Mouse (Mus musculus) lung, embryonic 16.5 days (tissue): ENCODE measurements around the gene Ms4a6b. TPM values are rescaled to one million over a fixed set of nuclear protein-coding genes. Genes with fewer than 3 reads are reported as not detected.
"Not testable (repeated sequence)": the region's sequence is repeated elsewhere in the genome, so short reads cannot be mapped to it uniquely, and the experiment has no call there.

ENCODE experiments used
- ATAC-seq: fragments of 200-750 bp; cut with Nextera tagmentation; 2 replicates; pipeline ENCODE4 v1.8.0; 2017; ENCODE audit warnings: low read depth, mild to moderate bottlenecking, moderate library complexity
- H3K27ac ChIP-seq: fragments of 300-500 bp; sonication (generic); 2 replicates; pipeline ENCODE4 v1.5.1; 2014; ENCODE audit warnings: mild to moderate bottlenecking, control low read depth, low read length
- H3K27me3 ChIP-seq: fragments of 300-500 bp; sonication (generic); 2 replicates; pipeline ENCODE4 v1.6.1; 2014; ENCODE audit warnings: low read depth, low read length, mixed read lengths; ENCODE audit not compliant: control insufficient read depth, insufficient read depth
- H3K36me3 ChIP-seq: fragments of 300-500 bp; sonication (generic); 2 replicates; pipeline ENCODE4 v1.6.1; 2014; ENCODE audit warnings: low read length; ENCODE audit not compliant: control insufficient read depth, insufficient read depth
- H3K4me1 ChIP-seq: fragments of 300-500 bp; sonication (generic); replicated peaks from 2 replicates; pipeline ENCODE4 v1.6.1; 2014; ENCODE audit warnings: low read length, mixed read lengths; ENCODE audit not compliant: control insufficient read depth, insufficient read depth
- H3K4me2 ChIP-seq: fragments of 300-500 bp; sonication (generic); 2 replicates; pipeline ENCODE4 v1.6.1; 2014; ENCODE audit warnings: low read depth, low read length, control low read depth
- H3K4me3 ChIP-seq: fragments of 300-500 bp; sonication (generic); 2 replicates; pipeline ENCODE4 v1.5.1; 2014; ENCODE audit warnings: mild to moderate bottlenecking, low read length, control low read depth
- H3K9ac ChIP-seq: fragments of 300-500 bp; sonication (generic); 2 replicates; pipeline ENCODE4 v1.6.1; 2014; ENCODE audit warnings: low read length, control low read depth
- H3K9me3 ChIP-seq: fragments of 300-500 bp; sonication (generic); 2 replicates; pipeline ENCODE4 v1.6.1; 2016; ENCODE audit warnings: low read length; ENCODE audit not compliant: control insufficient read depth
- WGBS: fragments of 180-500 bp; shearing (Covaris S2); extraction: QIAGEN DNeasy Blood & Tissue Kit; methylation state at CpG from one replicate; pipeline ENCODE4 v1.1.7; 2014; 5-methylcytosine and 5-hydroxymethylcytosine counted together
- polyA plus RNA-seq: library from polyadenylated mRNA; unstranded; fragments of >200 nt; fragmentation: Nextera tagmentation; extraction: Ambion mirVana; gene quantifications from 2 replicates; pipeline ENCODE4 v1.2.1, GENCODE M21; 2015

The Ms4a6b gene
- 5.5 and 5.6 TPM in 2 replicates for polyA plus RNA-seq

DNA sequence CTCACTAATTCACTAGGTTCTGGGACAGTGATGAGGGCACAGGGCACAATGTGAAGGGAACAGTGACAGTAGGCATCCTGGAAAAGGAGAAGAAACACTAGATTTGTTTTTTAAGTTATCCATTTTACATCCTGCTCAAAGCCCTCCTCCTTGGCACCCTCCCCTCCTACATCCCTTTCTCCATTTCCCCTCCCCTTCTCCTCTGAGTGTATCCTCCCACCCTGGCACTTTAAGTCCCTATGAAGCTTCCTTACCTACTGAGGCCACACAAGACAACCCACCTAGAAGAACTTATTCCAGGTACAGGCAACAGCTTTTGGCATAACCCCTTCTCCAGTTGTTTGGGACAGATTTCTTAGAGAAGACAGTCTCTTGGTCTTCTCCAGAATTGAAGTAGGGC lies at the start of gene Ms4a6b:
Ms4a6b (plus strand) TSS at position 267 of the 400 bp plus-strand sequence.
- no peak for ATAC-seq
- Histone ChIP-seq H3K36me3 (no peaks in the 10 kb centered on the region), H3K27ac (no peak within 1 kb of the TSS), H3K4me1 (no peaks in the 10 kb centered on the region), H3K4me3 (no peak within 1 kb of the TSS), H3K4me2 (no peak within 1 kb of the TSS), H3K27me3 (no peaks in the 10 kb centered on the region), H3K9me3 (no peaks in the 10 kb centered on the region), H3K9ac (no peak within 1 kb of the TSS)

- not testable (repeated sequence) for ATAC-seq, H3K27ac ChIP-seq, H3K4me3 ChIP-seq, H3K4me2 ChIP-seq, H3K9me3 ChIP-seq, H3K27me3 ChIP-seq, H3K9ac ChIP-seq, H3K36me3 ChIP-seq, H3K4me1 ChIP-seq
- WGBS, result 43% methylated on average over 1 of the region's 1 CpGs
Measured at GRCm38 (mm10) chr19:11468361-11468760, 48.0 kb upstream of the Ms4a6b start.

DNA sequence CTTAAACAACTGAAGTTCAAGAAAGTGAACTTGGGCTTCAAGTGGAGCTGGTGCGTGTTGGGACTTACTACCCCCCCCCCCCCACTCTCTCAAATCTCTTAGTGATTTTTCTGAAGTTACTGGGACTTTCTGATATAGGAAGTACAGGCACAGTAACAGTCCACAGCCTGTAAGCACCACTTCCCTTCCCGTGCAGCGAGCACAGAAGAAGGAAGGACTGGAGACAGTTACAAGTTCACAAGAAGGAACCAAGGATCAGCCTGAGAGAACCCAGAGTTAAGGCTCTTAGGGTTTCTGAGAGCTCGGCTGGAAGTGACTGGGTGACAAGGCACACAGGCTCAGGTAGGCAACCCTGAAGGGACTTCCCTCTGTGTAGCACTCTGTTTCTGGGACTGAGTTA lies 47.1 kb upstream of the Ms4a6b start, which contains the start of gene Ms4a6c:
Ms4a6c (plus strand) TSS at position 152 of the 400 bp plus-strand sequence.
- H3K36me3 ChIP-seq, H3K27me3 ChIP-seq, H3K4me2 ChIP-seq, H3K4me3 ChIP-seq, H3K9ac ChIP-seq, ATAC-seq, H3K4me1 ChIP-seq, H3K9me3 ChIP-seq, H3K27ac ChIP-seq: not testable (repeated sequence)
- 75% methylated on average over 4 of the region's 4 CpGs for WGBS

GRCm38 (mm10) chr19:11479714-11480113 lies 36.6 kb upstream of the Ms4a6b start:
- H3K4me1 ChIP-seq, result no peaks in the 10 kb centered on the region
- H3K27me3 ChIP-seq, result no peaks in the 10 kb centered on the region
- ATAC-seq, result no peak
- H3K9me3 ChIP-seq, result no peaks in the 10 kb centered on the region
- no peak overlapping the region for H3K9ac ChIP-seq
- H3K36me3 ChIP-seq, result no peaks in the 10 kb centered on the region
- WGBS, result 64% methylated on average over 2 of the region's 2 CpGs
- no peak overlapping the region for H3K4me2 ChIP-seq
- no peak overlapping the region for H3K4me3 ChIP-seq
- no peak overlapping the region for H3K27ac ChIP-seq

DNA sequence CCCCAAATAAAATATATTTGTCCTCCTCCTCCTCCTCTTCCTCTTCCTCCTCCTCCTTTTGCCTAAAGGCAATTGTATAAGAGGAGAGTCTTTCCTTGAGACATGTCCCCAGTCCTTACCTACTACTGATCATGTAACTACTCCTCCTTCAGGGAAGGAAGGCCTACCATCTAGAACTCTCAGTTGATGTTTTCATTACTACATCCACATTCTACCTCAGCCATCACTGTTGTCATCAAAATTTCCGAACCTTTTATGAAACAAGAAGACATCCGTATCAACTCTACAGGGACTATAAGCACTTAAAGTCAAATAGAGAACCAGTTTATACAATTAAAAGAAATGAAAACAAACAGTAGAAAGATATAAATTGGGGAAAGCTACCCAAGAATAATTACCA lies 33.6 kb upstream of the Ms4a6b start:
- Histone ChIP-seq H3K4me1 (no peaks in the 10 kb centered on the region), H3K4me3 (no peak overlapping the region), H3K9me3 (no peaks in the 10 kb centered on the region), H3K9ac (no peak overlapping the region), H3K27me3 (no peaks in the 10 kb centered on the region), H3K27ac (no peak overlapping the region), H3K4me2 (no peak overlapping the region), H3K36me3 (no peaks in the 10 kb centered on the region)
- WGBS, result 79% methylated on average over 2 of the region's 2 CpGs
- no peak for ATAC-seq

DNA sequence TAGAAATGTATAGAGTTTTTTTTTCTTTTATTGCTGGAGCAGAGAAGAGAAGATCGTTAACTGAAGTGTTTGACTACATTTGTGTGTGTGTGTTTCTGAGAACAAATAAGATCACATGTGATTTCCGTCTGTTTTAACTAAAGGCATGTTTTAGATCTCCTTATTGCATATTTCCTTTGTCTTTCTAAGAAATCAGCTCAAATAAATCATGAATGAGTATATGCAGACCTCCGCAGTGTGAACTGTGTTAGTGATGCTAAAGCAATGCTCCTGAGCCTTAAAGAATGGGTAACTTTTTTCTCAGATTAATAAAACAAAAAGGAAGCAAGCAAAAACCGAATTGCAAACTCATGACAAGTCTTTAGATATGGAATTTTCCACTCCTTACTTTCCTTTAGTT lies 32.4 kb upstream of the Ms4a6b start:
- no peak for ATAC-seq
- no peak overlapping the region for H3K9ac ChIP-seq
- no peaks in the 10 kb centered on the region for H3K9me3 ChIP-seq
- H3K4me2 ChIP-seq, result no peak overlapping the region
- no peaks in the 10 kb centered on the region for H3K36me3 ChIP-seq
- H3K4me1 ChIP-seq, result no peaks in the 10 kb centered on the region
- no peak overlapping the region for H3K4me3 ChIP-seq
- 61% methylated on average over 4 of the region's 4 CpGs for WGBS
- H3K27me3 ChIP-seq, result no peaks in the 10 kb centered on the region
- H3K27ac ChIP-seq, result no peak overlapping the region

DNA sequence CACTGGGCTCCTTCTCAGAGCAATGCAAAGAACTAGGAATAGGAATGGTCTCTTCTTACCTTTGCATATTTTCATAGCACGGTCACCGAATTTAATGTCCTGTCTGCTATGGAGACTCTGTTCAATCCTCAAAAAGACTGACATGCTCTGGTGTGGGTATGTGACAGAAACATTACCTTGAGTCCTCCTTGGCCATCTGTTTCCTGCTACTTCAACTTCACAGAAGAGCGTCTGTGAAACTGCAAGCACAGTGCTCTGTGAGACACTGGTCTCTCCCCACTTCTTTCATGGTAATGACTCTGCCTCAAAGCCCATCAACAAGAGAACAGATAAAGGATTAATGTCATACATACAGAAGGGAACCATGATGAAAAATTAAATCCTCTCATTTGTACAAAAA lies 31.9 kb upstream of the Ms4a6b start:
- no peak for ATAC-seq

GRCm38 (mm10) chr19:11485266-11485665 lies 31.0 kb upstream of the Ms4a6b start:
- no peaks in the 10 kb centered on the region for H3K27me3 ChIP-seq
- no peak overlapping the region for H3K4me2 ChIP-seq
- ATAC-seq, result no peak
- H3K4me1 ChIP-seq, result no peaks in the 10 kb centered on the region
- no peak overlapping the region for H3K4me3 ChIP-seq
- 74% methylated on average over 3 of the region's 3 CpGs for WGBS
- H3K9ac ChIP-seq, result no peak overlapping the region
- H3K36me3 ChIP-seq, result no peaks in the 10 kb centered on the region
- H3K27ac ChIP-seq, result no peak overlapping the region
- H3K9me3 ChIP-seq, result no peaks in the 10 kb centered on the region

More for the DNA sequence above, 31.9 kb upstream of the Ms4a6b start:
- Histone ChIP-seq H3K4me2 (no peak overlapping the region), H3K9me3 (no peaks in the 10 kb centered on the region), H3K27me3 (no peaks in the 10 kb centered on the region), H3K36me3 (no peaks in the 10 kb centered on the region), H3K4me3 (no peak overlapping the region), H3K27ac (no peak overlapping the region), H3K9ac (no peak overlapping the region), H3K4me1 (no peaks in the 10 kb centered on the region)
- WGBS, result 60% methylated on average over 3 of the region's 3 CpGs

DNA sequence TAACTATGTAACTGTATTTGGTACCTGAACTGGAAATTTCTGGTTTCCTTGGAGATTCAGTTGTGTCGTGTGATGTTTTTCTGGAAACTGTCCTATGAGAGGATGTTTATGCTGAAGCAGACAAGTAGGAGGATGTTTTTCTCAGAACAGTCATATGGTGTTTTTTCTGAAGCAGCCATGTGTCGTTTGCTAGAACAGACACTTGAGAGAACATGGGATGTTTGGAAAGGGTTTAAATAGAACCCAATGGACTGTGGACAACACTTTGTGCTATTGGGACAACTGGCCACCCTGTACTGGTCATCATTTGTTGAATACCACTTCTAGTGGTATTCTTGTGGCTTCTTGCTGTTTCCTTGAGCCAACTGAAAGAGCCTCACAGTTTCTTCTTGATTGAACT lies 30.6 kb upstream of the Ms4a6b start, which contains the start of gene Gm8369:
Gm8369 (plus strand) TSS at position 193 of the 400 bp plus-strand sequence.
- Histone ChIP-seq H3K4me2 (no peak within 1 kb of the TSS), H3K36me3 (no peaks in the 10 kb centered on the region), H3K4me3 (no peak within 1 kb of the TSS), H3K9ac (no peak within 1 kb of the TSS), H3K9me3 (no peaks in the 10 kb centered on the region), H3K4me1 (no peaks in the 10 kb centered on the region), H3K27me3 (no peaks in the 10 kb centered on the region), H3K27ac (no peak within 1 kb of the TSS)
- WGBS, result 54% methylated on average over 2 of the region's 2 CpGs
- ATAC-seq, result no peak

DNA sequence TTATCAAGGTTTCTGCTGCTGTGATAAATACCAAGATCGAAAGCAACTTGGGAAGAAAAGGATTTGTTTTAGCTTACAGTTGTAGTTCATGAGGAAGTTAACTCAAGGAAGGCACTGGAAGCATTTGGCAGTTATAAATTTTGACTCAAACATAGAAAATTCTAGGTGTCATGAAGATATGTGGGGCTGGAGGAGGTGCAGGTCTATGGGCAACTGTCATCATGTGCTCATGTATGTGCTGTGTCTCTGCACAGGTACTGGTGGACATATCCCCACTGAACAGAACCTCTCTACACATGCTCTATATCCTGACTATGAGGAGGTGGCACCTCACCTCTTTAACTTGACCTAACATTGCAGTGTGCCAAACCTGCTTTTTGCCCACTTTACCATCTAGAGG lies 29.7 kb upstream of the Ms4a6b start:
- 84% methylated on average over 1 of the region's 1 CpGs for WGBS
- Histone ChIP-seq H3K27me3 (no peaks in the 10 kb centered on the region), H3K9me3 (no peaks in the 10 kb centered on the region), H3K9ac (no peak overlapping the region), H3K4me3 (no peak overlapping the region), H3K4me1 (no peaks in the 10 kb centered on the region), H3K27ac (no peak overlapping the region), H3K36me3 (no peaks in the 10 kb centered on the region), H3K4me2 (no peak overlapping the region)
- ATAC-seq, result no peak
